Mouse (Mus musculus): Measurements from ENCODE around the gene Ptpn14.

Gene Ptpn14

DNA sequence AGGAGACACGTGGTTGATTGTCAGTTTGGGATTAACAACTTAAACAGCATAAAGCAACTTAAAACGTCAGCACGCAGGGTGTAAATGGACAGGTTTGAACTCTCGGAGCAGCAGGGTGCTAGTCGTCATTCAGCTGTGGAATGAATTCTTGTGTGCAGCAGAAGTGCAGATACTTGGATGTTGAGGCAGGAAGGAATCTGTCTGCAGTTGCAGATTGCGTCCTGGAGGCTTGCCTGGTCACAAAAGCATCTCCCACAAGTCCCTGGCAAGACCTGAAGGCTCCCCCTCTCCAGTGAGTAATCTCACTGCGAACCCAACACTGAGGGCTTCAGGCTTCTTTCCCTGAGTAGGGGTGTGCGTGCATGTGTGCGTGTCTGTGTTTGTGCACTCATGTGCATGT is 39.8 kb downstream of the Ptpn14 start:
- DNase-seq (ENCODE audit: low read depth, low spot score), result no peak

DNA sequence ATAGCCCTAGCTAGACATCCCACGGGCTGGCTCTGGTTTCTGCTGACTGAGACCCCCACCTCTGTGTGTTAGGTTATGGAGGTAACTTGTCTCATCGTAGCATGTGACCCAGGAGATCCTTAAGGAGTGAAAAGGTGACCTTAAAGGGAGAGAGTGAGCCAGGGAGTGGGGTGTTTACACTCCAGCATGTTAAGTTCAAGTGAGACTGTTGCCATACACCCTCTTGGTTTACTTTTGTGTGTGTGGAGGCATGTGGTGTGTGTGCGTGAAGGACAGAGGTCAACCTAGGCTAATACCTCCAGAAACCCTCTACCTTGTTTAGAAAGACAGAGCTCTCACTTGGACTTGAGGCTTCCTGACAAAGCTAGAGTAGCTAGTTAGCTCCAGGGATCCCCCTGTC is 42.4 kb downstream of the Ptpn14 start:
- no peak for DNase-seq (ENCODE audit: low read depth, low spot score)

DNA sequence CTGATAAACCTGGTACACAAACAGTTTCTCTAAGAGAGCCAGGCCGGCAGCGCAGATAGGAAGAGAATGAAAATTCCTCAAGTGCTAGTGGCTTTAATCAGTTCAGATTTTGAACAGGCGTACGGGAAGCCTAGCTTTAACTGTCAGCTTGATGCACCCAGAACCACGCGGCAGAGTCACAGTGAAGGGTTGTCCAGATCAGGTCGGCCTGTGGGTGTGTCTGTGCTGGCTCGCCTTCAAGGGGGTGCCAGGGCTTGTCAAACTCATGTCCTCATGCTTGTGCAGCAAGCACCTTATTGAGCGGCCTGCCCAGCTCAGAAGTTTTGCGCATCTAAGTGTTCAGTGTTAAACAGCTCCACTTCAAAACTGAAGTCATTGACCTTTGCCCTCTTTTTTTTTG is 44.6 kb downstream of the Ptpn14 start:
- no peak for DNase-seq (ENCODE audit: low read depth, low spot score)

DNA sequence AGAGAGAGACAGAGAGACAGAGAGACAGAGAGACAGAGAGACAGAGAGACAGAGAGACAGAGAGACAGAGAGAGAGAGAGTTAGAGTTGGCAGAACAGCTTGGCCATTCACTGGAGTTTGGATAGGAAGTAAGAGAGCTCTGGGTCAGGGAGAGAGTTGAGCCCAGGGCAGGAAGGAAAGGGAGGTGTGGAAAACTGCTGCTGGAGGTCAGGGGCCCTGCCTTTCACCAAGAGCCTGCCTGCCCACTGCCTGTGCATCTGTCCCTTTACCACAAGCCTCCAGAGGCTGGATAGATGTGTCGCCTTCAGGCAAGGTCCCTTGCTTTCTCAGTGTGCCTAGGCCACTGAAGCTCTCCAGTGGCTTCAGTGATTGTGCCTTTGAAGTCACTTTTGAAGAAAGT is 46.7 kb downstream of the Ptpn14 start:
- DNase-seq (ENCODE audit: low read depth, low spot score), result no peak

DNA sequence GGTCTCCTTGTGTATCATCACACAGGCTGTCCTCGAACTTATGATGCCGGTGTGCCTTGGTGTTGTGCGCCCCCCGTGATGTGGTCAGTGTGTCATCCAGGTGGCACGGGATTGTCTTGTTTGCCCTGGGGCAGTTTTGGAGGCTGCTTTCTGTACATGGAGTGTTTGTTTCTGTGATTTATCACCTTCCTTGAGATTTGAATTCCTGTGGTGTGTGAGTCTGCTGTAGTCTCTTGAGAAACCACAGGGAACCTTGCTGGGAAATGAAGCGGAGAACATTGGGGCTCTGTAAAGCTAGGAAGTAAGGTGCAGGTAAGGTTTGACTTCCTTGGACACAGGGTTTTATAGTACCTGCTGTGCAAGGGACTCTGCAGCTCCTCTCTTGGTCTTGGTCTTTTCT is 49.1 kb downstream of the Ptpn14 start:
- DNase-seq (ENCODE audit: low read depth, low spot score), result no peak

DNA sequence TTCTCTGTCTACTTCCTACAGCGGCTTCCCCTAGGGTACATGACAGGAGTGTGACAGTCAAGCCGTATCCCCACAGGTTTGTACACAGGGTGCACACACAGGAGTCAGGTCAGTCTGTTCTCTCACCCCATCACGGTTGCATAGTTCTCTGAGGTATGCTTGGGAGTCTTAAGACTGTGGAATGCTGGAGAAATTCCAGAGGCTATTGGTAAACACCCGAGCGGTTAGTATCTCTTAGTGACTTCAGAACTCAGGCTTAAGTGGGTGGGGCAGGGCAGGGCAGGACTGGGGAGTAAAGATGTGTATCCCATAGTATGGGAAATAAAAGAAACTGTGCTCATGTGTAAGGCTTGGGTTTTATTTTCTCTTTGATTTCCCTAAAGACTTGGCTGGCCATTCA is 50.3 kb downstream of the Ptpn14 start:
- DNase-seq (ENCODE audit: low read depth, low spot score), result no peak

DNA sequence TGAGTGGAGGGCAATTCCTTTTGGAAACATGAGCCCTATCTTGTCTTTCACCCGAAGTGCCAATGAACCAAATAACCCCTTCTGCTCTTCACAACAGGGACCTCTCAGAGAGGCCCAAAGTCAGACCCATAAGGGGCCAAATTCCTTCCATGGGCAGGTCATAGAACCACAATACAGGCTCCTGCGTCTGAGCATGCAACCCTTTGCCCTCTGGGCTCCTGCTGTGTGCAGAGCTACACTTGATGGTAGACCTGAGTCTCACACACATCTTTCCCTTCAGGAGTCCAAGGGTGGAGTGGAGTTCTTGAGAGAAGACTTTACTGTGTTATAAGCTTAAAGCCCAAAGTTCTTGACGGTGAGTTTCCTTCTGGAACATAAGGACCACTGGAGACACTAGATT is 51.2 kb downstream of the Ptpn14 start:
- no peak for DNase-seq (ENCODE audit: low read depth, low spot score)

DNA sequence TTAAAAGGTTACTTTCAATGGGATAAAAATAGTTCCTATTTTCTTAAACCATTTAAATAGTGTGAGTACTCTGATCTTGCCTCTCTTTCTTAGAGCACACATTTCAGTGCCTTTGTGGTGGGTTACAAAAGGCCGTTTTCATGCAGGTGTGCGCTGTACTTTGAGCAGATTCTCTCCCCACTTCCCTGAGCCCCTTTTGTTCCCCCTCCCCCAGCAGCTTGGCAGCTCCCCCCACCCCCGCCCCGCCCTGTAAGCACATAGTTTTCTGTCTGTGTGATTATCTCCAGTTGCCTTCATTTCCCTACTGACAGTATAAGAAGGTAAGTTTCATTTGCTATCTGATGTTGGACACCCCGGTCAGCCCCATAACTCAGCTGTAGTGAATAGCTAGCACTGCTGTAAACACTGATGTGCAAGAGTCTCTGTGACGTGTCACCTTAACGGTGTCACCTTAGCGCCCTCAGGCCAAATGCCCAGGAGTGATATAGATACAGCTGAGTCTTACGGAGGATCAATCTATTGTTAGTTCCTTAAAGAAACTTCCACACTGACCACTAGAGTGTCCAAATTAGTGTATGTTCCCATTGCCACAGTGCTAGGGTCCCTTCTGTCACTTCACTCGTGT is 53.8 kb downstream of the Ptpn14 start:
- DNase-seq (ENCODE audit: low read depth, low spot score), result no peak

DNA sequence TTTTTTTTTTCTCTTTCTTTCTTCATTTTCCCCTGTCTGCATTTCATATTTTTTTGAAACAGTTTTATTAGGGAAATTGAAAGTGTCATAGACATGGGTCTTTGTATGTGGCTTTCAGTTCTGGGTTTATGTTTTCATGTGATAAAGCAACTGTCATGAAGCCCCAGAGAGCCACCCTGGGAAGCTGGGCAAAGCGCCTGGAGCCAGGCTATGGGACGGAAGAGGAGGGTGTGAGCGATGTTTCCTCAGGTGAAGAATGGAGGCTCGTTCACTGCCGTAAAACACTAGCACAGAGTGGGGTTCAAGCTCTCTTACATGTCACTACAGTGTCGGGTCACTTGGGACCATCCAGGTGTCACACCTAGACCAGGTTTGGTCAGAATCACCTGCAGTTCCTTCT is 54.6 kb downstream of the Ptpn14 start:
- DNase-seq (ENCODE audit: low read depth, low spot score), result no peak

DNA sequence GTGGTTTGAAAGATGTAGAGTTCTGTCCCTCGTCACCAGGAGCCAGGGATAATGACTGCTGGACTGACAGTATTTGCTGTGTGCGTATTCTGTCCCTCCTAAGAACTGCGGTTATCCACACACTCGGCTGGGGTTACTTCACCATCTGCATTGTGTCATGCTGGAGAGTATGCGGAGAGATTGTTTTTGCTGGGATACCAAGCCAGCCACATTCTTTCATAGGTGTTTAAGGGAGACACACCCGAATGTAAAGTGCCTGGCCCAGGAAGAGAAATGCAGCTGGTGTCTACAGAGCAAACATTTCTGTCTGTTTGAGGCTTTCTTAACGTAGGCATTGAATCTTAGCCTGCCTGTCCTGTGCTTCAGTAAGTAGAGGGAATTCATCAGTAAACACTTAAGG is 56.4 kb downstream of the Ptpn14 start:
- DNase-seq (ENCODE audit: low read depth, low spot score), result no peak

DNA sequence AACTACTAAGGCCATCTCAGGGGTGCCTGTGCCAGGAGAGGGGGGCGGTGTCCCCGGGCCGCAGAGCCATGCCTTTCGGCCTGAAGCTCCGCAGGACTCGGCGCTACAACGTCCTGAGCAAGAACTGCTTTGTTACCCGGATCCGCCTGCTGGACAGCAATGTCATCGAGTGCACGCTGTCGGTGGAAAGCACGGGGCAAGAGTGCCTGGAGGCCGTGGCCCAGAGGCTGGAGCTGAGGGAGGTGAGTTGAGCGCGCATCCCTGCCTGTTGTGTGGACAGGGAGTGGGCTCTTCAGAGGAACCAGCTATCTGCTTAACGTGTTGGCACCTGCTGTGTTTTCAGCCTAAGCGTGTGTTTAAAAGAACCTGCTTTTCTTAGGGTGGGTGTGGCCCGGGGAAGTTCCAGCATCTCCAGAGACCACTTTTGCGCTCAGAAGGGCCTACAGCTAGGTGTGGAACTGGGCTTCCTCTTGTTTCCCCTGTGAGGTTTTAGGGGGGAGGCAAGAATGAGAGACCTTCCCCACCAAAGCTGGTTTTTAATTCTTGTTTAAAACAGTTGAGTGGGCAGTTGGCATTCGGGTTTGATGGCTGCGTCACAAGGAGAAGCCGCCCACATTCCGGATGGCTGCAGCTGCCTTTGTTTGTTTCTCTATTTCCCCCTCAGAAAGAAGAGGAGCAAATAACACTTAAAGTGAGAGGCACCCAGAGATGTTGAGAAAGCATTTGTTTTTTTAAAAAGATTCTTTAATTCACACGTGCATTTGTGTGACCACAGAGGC is 58.8 kb downstream of the Ptpn14 start:
- DNase-seq (ENCODE audit: low read depth, low spot score), result no peak

DNA sequence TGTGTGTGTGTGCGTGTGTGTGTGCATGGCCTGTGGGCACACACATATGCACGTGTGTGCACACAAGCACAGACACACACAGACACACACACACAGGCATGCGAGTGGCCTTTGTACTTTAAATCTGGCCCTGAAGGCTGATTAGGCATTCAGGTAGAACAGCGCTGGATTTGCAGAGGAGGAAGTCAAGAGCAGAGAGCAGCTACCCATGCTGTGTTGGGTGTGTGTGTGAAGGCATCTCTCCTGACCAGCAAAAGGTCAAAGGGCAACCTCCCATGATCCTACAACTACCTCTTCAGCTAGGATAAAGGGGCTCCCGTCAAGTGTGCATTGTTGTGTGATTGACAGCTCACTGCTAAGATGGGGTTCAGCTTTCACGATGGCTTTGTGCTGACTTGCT is 61.5 kb downstream of the Ptpn14 start:
- no peak for DNase-seq (ENCODE audit: low read depth, low spot score)

DNA sequence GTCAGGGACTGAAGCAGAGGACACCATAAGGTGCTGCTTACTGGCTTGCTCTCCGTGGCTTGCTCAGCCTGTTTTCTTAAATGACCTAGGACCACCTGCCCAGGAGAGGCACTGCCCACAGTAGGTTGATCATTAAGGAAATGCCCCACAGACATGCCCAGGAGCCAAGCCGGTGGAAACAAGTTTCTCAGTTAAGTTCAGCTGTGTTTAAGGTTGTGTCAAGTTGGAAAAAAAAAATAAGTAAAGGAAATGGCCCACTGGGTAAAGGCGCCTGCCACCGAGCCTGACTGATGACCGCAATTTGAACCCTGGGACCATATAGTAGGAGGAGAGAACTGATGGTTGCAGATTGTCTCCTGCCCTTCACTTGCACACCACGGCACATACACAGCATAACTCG is 62.6 kb downstream of the Ptpn14 start:
- DNase-seq (ENCODE audit: low read depth, low spot score), result no peak

DNA sequence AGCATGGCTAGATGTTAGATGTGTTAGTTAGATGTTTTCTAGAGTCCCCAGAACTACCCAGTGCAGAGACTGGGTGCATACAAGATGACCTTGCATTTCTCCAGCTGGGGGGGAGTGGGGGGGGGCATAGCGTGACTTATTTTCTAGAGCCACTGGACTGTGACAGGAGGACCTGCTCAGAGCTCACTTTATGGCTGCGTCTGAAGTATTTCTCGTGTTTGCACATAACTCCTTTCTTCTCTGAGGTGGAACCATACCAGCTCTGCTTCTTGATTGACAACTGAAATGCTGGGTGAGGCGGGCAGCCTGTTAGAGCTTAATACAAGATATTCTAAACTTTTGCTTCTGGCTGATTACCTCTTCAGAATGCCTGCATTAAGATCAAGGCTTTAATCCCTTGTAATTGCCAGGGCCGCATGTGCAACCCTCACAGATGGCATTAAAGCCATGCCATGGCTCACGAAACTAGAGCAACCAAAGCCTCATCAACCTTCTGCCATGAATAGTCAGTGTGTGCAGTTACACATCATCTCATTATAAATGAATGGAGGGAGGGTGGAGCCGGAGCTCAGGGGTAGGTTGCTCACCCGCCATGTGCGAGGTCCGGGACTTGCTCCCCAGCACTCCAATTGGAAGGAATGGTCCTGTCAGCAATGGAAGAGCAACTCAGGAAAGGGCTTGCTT is 63.6 kb downstream of the Ptpn14 start:
- no peak for DNase-seq (ENCODE audit: low read depth, low spot score)

DNA sequence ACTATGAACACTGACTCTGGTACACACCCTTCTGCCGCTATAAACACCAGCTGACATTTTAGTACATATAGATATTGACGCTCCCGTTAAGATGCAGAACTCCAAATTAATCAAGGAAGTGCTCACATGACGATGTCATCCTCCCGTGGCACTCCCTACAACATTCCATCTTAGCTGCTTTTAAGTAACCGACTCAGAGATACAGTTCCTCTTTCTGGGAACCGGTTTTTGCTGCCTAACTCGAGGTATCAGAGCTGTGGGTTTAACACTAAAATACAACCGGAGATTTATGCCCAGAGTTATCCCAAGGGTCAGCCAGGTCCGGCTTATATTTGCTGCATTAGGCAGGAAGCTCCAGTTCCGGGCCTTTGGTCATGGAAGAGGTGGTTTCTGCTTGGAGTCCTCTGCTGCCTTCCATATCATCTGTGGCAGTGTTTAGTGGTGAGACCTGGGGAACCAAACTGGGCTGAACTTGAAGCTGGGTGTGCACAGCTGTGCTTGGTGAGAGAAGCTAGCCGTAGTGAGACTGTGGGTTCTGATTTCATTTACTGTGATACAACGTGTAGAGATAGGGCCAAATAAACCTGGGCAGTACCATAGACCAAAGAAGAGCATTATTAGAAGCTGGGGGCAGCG is 64.6 kb downstream of the Ptpn14 start:
- DNase-seq (ENCODE audit: low read depth, low spot score), result no peak

DNA sequence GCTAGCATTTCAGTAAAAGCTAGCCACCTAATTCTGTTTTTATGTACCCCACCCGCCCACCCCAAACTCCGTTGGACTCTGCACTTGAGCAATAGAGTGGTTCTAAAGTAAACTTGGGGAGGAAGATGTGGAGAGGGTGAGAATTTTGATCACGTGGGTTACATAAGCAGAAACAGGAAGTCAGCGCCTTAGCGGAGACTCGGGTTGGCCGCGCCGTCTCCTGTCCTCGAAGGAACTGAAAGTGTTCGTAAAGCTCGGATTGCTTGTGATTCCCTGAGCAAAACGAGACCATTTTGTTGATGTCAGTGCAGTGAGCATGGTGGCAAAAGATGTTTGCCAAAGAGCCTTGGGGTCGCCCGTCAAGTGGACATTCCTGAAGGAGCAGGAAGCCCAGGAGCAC is 70.9 kb downstream of the Ptpn14 start:
- no peak for DNase-seq (ENCODE audit: low read depth, low spot score)

DNA sequence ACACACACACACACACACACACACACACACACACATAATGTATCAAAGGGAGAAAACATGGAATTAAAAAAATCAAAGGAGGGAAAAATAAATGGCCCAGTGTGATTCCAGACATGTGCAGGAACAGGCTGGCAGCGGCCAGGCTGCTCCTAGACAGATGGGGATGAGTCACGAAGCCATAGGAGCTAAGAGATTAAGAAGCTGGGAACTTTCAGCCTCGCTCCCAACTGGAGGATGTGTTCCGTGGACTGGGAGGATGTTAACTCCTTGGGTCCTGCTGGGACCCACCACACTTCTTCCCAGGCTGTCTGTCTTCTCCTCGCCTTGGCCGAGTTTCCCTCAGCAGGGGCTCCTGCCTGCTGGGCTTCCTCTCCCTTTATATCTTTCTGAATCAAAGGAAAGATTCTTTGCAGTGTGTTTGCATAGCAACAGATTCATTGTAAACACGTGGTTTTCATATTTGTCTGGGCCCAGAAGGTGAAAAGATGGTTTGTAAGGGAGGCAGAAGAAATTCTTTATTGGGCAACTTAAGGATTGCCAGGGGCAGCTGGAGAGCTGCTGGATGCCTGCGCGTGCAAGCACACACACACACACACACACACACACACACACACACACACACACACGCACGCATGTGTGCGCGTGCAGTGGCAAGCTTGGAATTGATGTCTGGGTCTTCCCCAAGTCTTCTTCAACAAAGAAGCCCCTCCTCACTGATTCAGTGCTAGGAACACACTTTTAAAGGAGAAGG is 72.3 kb downstream of the Ptpn14 start:
- DNase-seq (ENCODE audit: low read depth, low spot score), result no peak

DNA sequence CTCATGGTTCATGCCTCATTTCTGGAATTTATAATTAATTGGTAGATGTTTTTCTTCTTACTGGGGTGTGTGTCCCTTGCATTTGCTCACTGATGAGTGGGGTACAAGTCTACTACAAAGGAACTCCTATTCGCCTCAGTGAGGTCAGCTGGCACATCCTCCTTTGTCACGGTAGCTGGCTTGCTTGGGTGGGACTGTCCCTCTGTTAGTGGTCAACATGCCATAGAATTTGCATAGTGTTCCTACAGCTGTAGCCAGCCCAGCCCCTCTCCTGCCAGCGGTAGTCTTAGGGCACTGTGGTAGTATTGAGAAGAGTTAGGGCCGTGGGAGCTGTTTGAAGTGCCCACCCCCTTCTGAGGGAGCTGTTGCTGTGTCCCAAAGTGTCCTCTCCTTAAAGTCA is 73.2 kb downstream of the Ptpn14 start:
- DNase-seq (ENCODE audit: low read depth, low spot score), result no peak

DNA sequence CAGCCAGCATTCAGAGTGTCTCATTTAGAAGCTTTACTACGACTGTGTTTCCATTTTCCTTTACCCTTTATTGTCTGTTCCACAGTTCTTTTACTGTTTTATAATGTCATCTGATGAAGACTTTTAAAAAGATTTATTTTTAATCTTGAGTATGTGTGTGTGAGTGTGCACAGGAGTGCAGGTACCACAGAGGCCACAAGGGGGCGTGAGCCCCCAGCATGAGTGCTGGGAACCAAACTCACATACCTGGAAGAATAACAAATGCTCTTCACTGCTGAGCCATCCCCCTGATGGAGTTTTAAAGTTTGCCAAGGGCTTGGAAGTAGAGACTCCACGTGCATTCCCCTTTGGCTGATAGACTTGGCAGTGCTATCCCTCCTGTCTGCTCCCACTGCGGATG is 74.5 kb downstream of the Ptpn14 start:
- DNase-seq (ENCODE audit: low read depth, low spot score), result no peak

DNA sequence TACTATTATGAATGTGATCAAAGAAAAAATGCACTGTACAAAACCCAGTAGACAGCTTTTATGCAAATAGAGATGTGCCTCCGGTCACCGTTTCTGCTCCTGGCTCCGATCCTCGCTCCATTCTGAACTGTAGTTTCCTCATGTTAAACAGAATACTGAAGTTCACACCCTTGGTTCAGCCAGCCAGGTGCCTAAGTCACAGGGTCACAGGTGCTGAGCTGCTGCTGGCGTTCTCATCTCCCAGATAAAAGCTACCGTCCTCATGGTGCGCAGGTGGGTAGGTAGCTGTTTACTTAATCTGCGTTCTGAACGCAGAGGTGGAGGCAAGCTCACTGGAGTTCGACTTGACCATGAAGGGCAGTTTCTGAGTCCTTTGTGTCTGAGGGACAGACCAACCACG is 75.7 kb downstream of the Ptpn14 start:
- no peak for DNase-seq (ENCODE audit: low read depth, low spot score)

DNA sequence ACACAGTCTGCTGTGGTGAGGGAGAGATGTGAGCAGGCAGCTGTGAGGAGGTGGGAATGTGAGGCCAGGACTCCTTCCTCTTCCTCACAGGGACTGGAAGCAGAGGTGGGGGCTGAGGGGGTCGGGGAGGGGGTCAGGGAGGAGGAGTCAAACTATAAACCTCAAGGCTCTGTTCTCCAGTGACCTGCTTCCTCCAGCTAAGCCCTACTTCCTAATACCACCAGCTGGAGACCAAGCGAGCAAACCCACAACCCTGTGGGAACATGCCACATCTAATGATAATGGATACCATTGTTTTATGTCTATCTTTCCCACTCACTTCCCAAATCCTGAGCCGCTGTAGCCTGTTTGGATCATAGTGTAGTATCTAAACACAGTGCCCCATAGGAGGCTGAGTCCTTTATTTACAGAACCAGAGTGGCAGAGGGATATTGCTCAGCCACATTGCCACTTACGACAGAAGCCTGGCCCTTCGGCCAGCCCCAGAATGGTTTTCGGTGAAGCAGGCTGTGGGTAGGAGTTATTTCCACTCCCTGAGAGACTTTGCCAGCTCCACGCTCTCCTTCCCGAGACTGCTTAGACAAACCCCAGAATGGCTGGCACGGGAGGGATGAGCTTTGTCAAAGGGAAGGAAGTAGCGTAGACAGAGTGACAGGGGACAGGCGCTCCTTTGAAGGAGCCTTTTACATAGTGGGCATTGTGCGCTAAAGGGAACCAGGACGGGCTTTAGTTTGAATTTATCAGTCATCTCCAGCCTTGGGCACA is 78.6 kb downstream of the Ptpn14 start:
- no peak for DNase-seq (ENCODE audit: low read depth, low spot score)

All from retina, adult 2 months (tissue).